Mouse (Mus musculus): ENCODE results near the gene Pde2a. TPM values are rescaled to one million over a fixed set of nuclear protein-coding genes. Genes with fewer than 3 reads are reported as not detected.
A peak's percentile ranks its signal among the peaks of the same experiment; 100 is the strongest.

The Pde2a gene
- total RNA-seq, 2 experiments from 2014 or later = 197 to 215 TPM

- DNase-seq (ENCODE audit: low spot score in 2 of 2) = peak in 1 of 2 experiments; percentile 26
These were observed 50.5 kb downstream of the Pde2a start for GRCm38 (mm10) chr7:101471968-101472480.

GRCm38 (mm10) chr7:101472598-101473558 is 51.4 kb downstream of the Pde2a start:
- DNase-seq (ENCODE audit: low spot score in 2 of 2) = no peak

- DNase-seq (ENCODE audit: low spot score in 2 of 2) = no peak
These were observed 52.9 kb downstream of the Pde2a start for GRCm38 (mm10) chr7:101474399-101474811.

- DNase-seq (ENCODE audit: low spot score in 2 of 2) = peak in 1 of 2 experiments; percentile 25
These were observed 54.5 kb downstream of the Pde2a start for GRCm38 (mm10) chr7:101476028-101476427.

GRCm38 (mm10) chr7:101476493-101476892 is 55.0 kb downstream of the Pde2a start:
- peak in 1 of 2 experiments; percentile 15 for DNase-seq (ENCODE audit: low spot score in 2 of 2)

GRCm38 (mm10) chr7:101477200-101477599 is 55.7 kb downstream of the Pde2a start:
- peak in 1 of 2 experiments; percentile 46 for DNase-seq (ENCODE audit: low spot score in 2 of 2)

GRCm38 (mm10) chr7:101478099-101478498 is 56.6 kb downstream of the Pde2a start:
- DNase-seq (ENCODE audit: low spot score in 2 of 2) = no peak

- no peak for DNase-seq (ENCODE audit: low spot score in 2 of 2)
These were observed 58.4 kb downstream of the Pde2a start for GRCm38 (mm10) chr7:101479841-101480240.

- no peak for DNase-seq (ENCODE audit: low spot score in 2 of 2)
These were observed 59.2 kb downstream of the Pde2a start for GRCm38 (mm10) chr7:101480671-101481070.

- DNase-seq (ENCODE audit: low spot score in 2 of 2) = no peak
These were observed 60.5 kb downstream of the Pde2a start for GRCm38 (mm10) chr7:101481872-101482498.

GRCm38 (mm10) chr7:101482499-101483081 is 61.1 kb downstream of the Pde2a start:
- no peak for DNase-seq (ENCODE audit: low spot score in 2 of 2)

GRCm38 (mm10) chr7:101483498-101484115 is 62.1 kb downstream of the Pde2a start:
- DNase-seq (ENCODE audit: low spot score in 2 of 2) = no peak

GRCm38 (mm10) chr7:101487102-101487501 is 65.6 kb downstream of the Pde2a start:
- DNase-seq (ENCODE audit: low spot score in 2 of 2) = no peak

GRCm38 (mm10) chr7:101490952-101491351 is 69.5 kb downstream of the Pde2a start:
- no peak for DNase-seq (ENCODE audit: low spot score in 2 of 2)

- DNase-seq (ENCODE audit: low spot score in 2 of 2) = no peak
These were observed 76.9 kb downstream of the Pde2a start for GRCm38 (mm10) chr7:101498385-101498784.

- peak in 1 of 2 experiments; percentile 60 for DNase-seq (ENCODE audit: low spot score in 2 of 2)
These were observed 77.8 kb downstream of the Pde2a start for GRCm38 (mm10) chr7:101499251-101499650.

GRCm38 (mm10) chr7:101499701-101500100 is 78.2 kb downstream of the Pde2a start:
- no peak for DNase-seq (ENCODE audit: low spot score in 2 of 2)

- no peak for DNase-seq (ENCODE audit: low spot score in 2 of 2)
These were observed 79.7 kb downstream of the Pde2a start for GRCm38 (mm10) chr7:101501236-101501635.

GRCm38 (mm10) chr7:101501675-101502074 is 80.2 kb downstream of the Pde2a start:
- no peak for DNase-seq (ENCODE audit: low spot score in 2 of 2)

GRCm38 (mm10) chr7:101503351-101503750 is 81.9 kb downstream of the Pde2a start:
- peak; percentile 61 to 68 for DNase-seq (ENCODE audit: low spot score in 2 of 2)

GRCm38 (mm10) chr7:101503803-101504202 is 82.3 kb downstream of the Pde2a start:
- no peak for DNase-seq (ENCODE audit: low spot score in 2 of 2)

All from layer of hippocampus, postnatal 10 days (tissue).